Mouse (Mus musculus): ENCODE measurements around the gene Chga. TPM values are rescaled to one million over a fixed set of nuclear protein-coding genes. Genes with fewer than 3 reads are reported as not detected.

The Chga gene
- polyA plus RNA-seq, 1 experiment from 2014 or later, result 1.3 TPM

GRCm38 (mm10) chr12:102565086-102565485 is 10.3 kb downstream of the Chga start:
- ATAC-seq, result peak; percentile 90
- H3K9ac ChIP-seq, result no peak overlapping the region
- H3K27me3 ChIP-seq (replicated peaks), result peaks cover 14% of the 10 kb centered on the region; the same call in 1 of the 2 replicates
- H3K9me3 ChIP-seq (replicated peaks), result no peaks in the 10 kb centered on the region
- no peak overlapping the region for H3K4me3 ChIP-seq
- H3K4me2 ChIP-seq, result peak overlapping the region; percentile 27
- peaks cover 27% of the 10 kb centered on the region for H3K4me1 ChIP-seq
- H3K36me3 ChIP-seq, result 0 out of 2 replicates have a peak, but pooled peaks cover under 1% of the 10 kb centered on the region
- H3K27ac ChIP-seq, result no peak overlapping the region
- WGBS (ENCODE audit: insufficient replicate concordance), result 19% methylated on average over 6 of the region's 6 CpGs

GRCm38 (mm10) chr12:102566951-102567350 is 12.2 kb downstream of the Chga start:
- Histone ChIP-seq H3K4me3 (no peak overlapping the region), H3K4me1 (peaks cover 44% of the 10 kb centered on the region), H3K9ac (no peak overlapping the region), H3K9me3 (replicated peaks) (no peaks in the 10 kb centered on the region), H3K27me3 (replicated peaks) (peaks cover 14% of the 10 kb centered on the region; the same call in 1 of the 2 replicates), H3K4me2 (no peak overlapping the region), H3K27ac (no peak overlapping the region), H3K36me3 (0 out of 2 replicates have a peak, but pooled peaks cover 3% of the 10 kb centered on the region)
- ATAC-seq, result no peak
- WGBS (ENCODE audit: insufficient replicate concordance), result 52% methylated on average over 2 of the region's 2 CpGs

- H3K4me3 ChIP-seq, result no peak overlapping the region
- ATAC-seq, result no peak
- 72% methylated on average over 7 of the region's 7 CpGs for WGBS (ENCODE audit: insufficient replicate concordance)
- H3K36me3 ChIP-seq, result 0 out of 2 replicates have a peak, but pooled peaks cover 3% of the 10 kb centered on the region
- H3K9me3 ChIP-seq (replicated peaks), result no peaks in the 10 kb centered on the region
- H3K27ac ChIP-seq, result no peak overlapping the region
- H3K9ac ChIP-seq, result no peak overlapping the region
- H3K4me2 ChIP-seq, result no peak overlapping the region
- H3K27me3 ChIP-seq (replicated peaks), result 0 out of 2 replicates have a peak, but pooled peaks cover 5% of the 10 kb centered on the region
- peaks cover 50% of the 10 kb centered on the region for H3K4me1 ChIP-seq
Measured at GRCm38 (mm10) chr12:102568219-102568618, 13.4 kb downstream of the Chga start.

- 82% methylated on average over 13 of the region's 13 CpGs for WGBS (ENCODE audit: insufficient replicate concordance)
- H3K27ac ChIP-seq, result no peak overlapping the region
Measured at GRCm38 (mm10) chr12:102570111-102570510, 15.3 kb downstream of the Chga start.

GRCm38 (mm10) chr12:102570734-102571133 is 16.0 kb downstream of the Chga start:
- no peak overlapping the region for H3K9ac ChIP-seq
- H3K9me3 ChIP-seq (replicated peaks), result no peaks in the 10 kb centered on the region
- H3K4me1 ChIP-seq, result peaks cover 34% of the 10 kb centered on the region
- H3K27me3 ChIP-seq (replicated peaks), result no peaks in the 10 kb centered on the region
- ATAC-seq, result no peak
- no peak overlapping the region for H3K27ac ChIP-seq
- no peak overlapping the region for H3K4me3 ChIP-seq
- 58% methylated on average over 5 of the region's 5 CpGs for WGBS (ENCODE audit: insufficient replicate concordance)
- 0 out of 2 replicates have a peak, but pooled peaks cover 8% of the 10 kb centered on the region for H3K36me3 ChIP-seq
- no peak overlapping the region for H3K4me2 ChIP-seq

More at GRCm38 (mm10) chr12:102570111-102570510, 15.3 kb downstream of the Chga start:
- no peaks in the 10 kb centered on the region for H3K27me3 ChIP-seq (replicated peaks)
- H3K9ac ChIP-seq, result no peak overlapping the region
- H3K4me2 ChIP-seq, result no peak overlapping the region
- ATAC-seq, result no peak
- H3K4me1 ChIP-seq, result peaks cover 40% of the 10 kb centered on the region
- no peaks in the 10 kb centered on the region for H3K9me3 ChIP-seq (replicated peaks)
- H3K4me3 ChIP-seq, result no peak overlapping the region
- H3K36me3 ChIP-seq, result 0 out of 2 replicates have a peak, but pooled peaks cover 8% of the 10 kb centered on the region

- H3K9ac ChIP-seq, result no peak overlapping the region
- H3K4me3 ChIP-seq, result no peak overlapping the region
- H3K4me1 ChIP-seq, result peaks cover 25% of the 10 kb centered on the region
- no peaks in the 10 kb centered on the region for H3K9me3 ChIP-seq (replicated peaks)
- peak; percentile 66 for ATAC-seq
- H3K27me3 ChIP-seq (replicated peaks), result no peaks in the 10 kb centered on the region
- H3K4me2 ChIP-seq, result no peak overlapping the region
- WGBS (ENCODE audit: insufficient replicate concordance), result 48% methylated on average over 9 of the region's 9 CpGs
- H3K36me3 ChIP-seq, result 0 out of 2 replicates have a peak, but pooled peaks cover 8% of the 10 kb centered on the region
- no peak overlapping the region for H3K27ac ChIP-seq
Measured at GRCm38 (mm10) chr12:102571666-102572065, 16.9 kb downstream of the Chga start.

- 71% methylated on average over 7 of the region's 7 CpGs for WGBS (ENCODE audit: insufficient replicate concordance)
- Histone ChIP-seq H3K27me3 (replicated peaks) (no peaks in the 10 kb centered on the region), H3K9me3 (replicated peaks) (no peaks in the 10 kb centered on the region), H3K4me2 (no peak overlapping the region), H3K4me3 (no peak overlapping the region), H3K9ac (no peak overlapping the region), H3K36me3 (0 out of 2 replicates have a peak, but pooled peaks cover 8% of the 10 kb centered on the region), H3K4me1 (peaks cover 24% of the 10 kb centered on the region), H3K27ac (no peak overlapping the region)
- ATAC-seq, result no peak
Measured at GRCm38 (mm10) chr12:102573036-102573435, 18.3 kb downstream of the Chga start.

GRCm38 (mm10) chr12:102575541-102576329 is 21.0 kb downstream of the Chga start:
- no peak overlapping the region for H3K4me3 ChIP-seq
- H3K9me3 ChIP-seq (replicated peaks), result no peaks in the 10 kb centered on the region
- peaks cover 9% of the 10 kb centered on the region; the same call in 1 of the 2 replicates for H3K36me3 ChIP-seq
- H3K27me3 ChIP-seq (replicated peaks), result no peaks in the 10 kb centered on the region
- no peak for ATAC-seq
- peaks cover 16% of the 10 kb centered on the region; the same call in 1 of the 2 replicates for H3K4me1 ChIP-seq
- no peak overlapping the region for H3K9ac ChIP-seq
- no peak overlapping the region for H3K4me2 ChIP-seq
- 76% methylated on average over 5 of the region's 5 CpGs for WGBS (ENCODE audit: insufficient replicate concordance)
- no peak overlapping the region for H3K27ac ChIP-seq

- peaks cover 9% of the 10 kb centered on the region; the same call in 1 of the 2 replicates for H3K36me3 ChIP-seq
- H3K4me1 ChIP-seq, result 0 out of 2 replicates have a peak, but pooled peaks cover 8% of the 10 kb centered on the region
- no peak overlapping the region for H3K27ac ChIP-seq
- no peak overlapping the region for H3K9ac ChIP-seq
- H3K4me2 ChIP-seq, result no peak overlapping the region
- no peaks in the 10 kb centered on the region for H3K9me3 ChIP-seq (replicated peaks)
- ATAC-seq, result no peak
- H3K4me3 ChIP-seq, result no peak overlapping the region
- no peaks in the 10 kb centered on the region for H3K27me3 ChIP-seq (replicated peaks)
- 76% methylated on average over 10 of the region's 10 CpGs for WGBS (ENCODE audit: insufficient replicate concordance)
Measured at GRCm38 (mm10) chr12:102576659-102577398, 22.1 kb downstream of the Chga start.

- no peak overlapping the region for H3K27ac ChIP-seq
- no peak overlapping the region for H3K4me2 ChIP-seq
- no peaks in the 10 kb centered on the region for H3K9me3 ChIP-seq (replicated peaks)
- H3K4me3 ChIP-seq, result no peak overlapping the region
- ATAC-seq, result peak; percentile 35; the same call in 1 of the 2 replicates
- H3K27me3 ChIP-seq (replicated peaks), result no peaks in the 10 kb centered on the region
- peaks cover 4% of the 10 kb centered on the region; the same call in 1 of the 2 replicates for H3K36me3 ChIP-seq
- 44% methylated on average over 6 of the region's 6 CpGs for WGBS (ENCODE audit: insufficient replicate concordance)
- H3K4me1 ChIP-seq, result no peaks in the 10 kb centered on the region
- no peak overlapping the region for H3K9ac ChIP-seq
Measured at GRCm38 (mm10) chr12:102579041-102579440, 24.3 kb downstream of the Chga start.

GRCm38 (mm10) chr12:102581579-102582196 is 26.9 kb downstream of the Chga start:
- Histone ChIP-seq H3K27me3 (replicated peaks) (no peaks in the 10 kb centered on the region), H3K9ac (no peak overlapping the region), H3K4me3 (no peak overlapping the region), H3K9me3 (replicated peaks) (no peaks in the 10 kb centered on the region), H3K4me1 (no peaks in the 10 kb centered on the region), H3K36me3 (peaks cover 4% of the 10 kb centered on the region; the same call in 1 of the 2 replicates), H3K4me2 (no peak overlapping the region), H3K27ac (no peak overlapping the region)
- WGBS (ENCODE audit: insufficient replicate concordance), result 61% methylated on average over 5 of the region's 5 CpGs
- no peak for ATAC-seq

All from liver, embryonic 12.5 days (tissue).